Mouse (Mus musculus) kidney, embryonic 14.5 days (tissue): ENCODE data around the gene Gm2696. TPM values are rescaled to one million over a fixed set of nuclear protein-coding genes. Genes with fewer than 3 reads are reported as not detected.
A peak's percentile ranks its signal among the peaks of the same experiment; 100 is the strongest.

ENCODE experiments used
- ATAC-seq: fragments of 200-750 bp; cut with Nextera tagmentation; 2 replicates; pipeline ENCODE4 v1.8.0; 2017; ENCODE audit warnings: moderate number of reproducible peaks, mild to moderate bottlenecking, moderate TSS enrichment, moderate library complexity; ENCODE audit not compliant: low FRiP score, low TSS enrichment
- H3K27ac ChIP-seq: fragments of 300-500 bp; sonication (generic); 2 replicates; pipeline ENCODE4 v1.5.1; 2014; ENCODE audit warnings: low read depth, mild to moderate bottlenecking, low read length, moderate library complexity, mixed read lengths
- H3K27me3 ChIP-seq: fragments of 300-500 bp; sonication (generic); 2 replicates; pipeline ENCODE4 v1.6.1; 2014; ENCODE audit warnings: mild to moderate bottlenecking, low read length; ENCODE audit not compliant: control insufficient read depth, insufficient read depth
- H3K36me3 ChIP-seq: fragments of 300-500 bp; sonication (generic); 2 replicates; pipeline ENCODE4 v1.6.1; 2014; ENCODE audit warnings: low read length, mixed read lengths; ENCODE audit not compliant: control insufficient read depth, insufficient read depth
- H3K4me1 ChIP-seq: fragments of 300-500 bp; sonication (generic); 2 replicates; pipeline ENCODE4 v1.6.1; 2014; ENCODE audit warnings: low read length, mixed read lengths; ENCODE audit not compliant: control insufficient read depth, insufficient read depth
- H3K4me2 ChIP-seq: fragments of 300-500 bp; sonication (generic); replicated peaks from 2 replicates; pipeline ENCODE4 v1.6.1; 2014; ENCODE audit warnings: low read depth, mild to moderate bottlenecking, low read length
- H3K4me3 ChIP-seq: fragments of 300-500 bp; sonication (generic); 2 replicates; pipeline ENCODE4 v1.5.1; 2014; ENCODE audit warnings: mild to moderate bottlenecking, low read length
- H3K9ac ChIP-seq: fragments of 300-500 bp; sonication (generic); 2 replicates; pipeline ENCODE4 v1.6.1; 2014; ENCODE audit warnings: low read depth, mild to moderate bottlenecking, low read length, moderate library complexity
- H3K9me3 ChIP-seq: fragments of 300-500 bp; sonication (generic); 2 replicates; pipeline ENCODE4 v1.6.1; 2016; ENCODE audit warnings: low read length; ENCODE audit not compliant: control insufficient read depth
- WGBS: fragments of 180-500 bp; shearing (Covaris S2); extraction: QIAGEN DNeasy Blood & Tissue Kit; methylation state at CpG from one replicate; pipeline ENCODE4 v1.1.7; 2014; 5-methylcytosine and 5-hydroxymethylcytosine counted together
- polyA plus RNA-seq: library from polyadenylated mRNA; unstranded; fragments of >200 nt; fragmentation: Nextera tagmentation; extraction: Ambion mirVana; gene quantifications from 2 replicates; pipeline ENCODE4 v1.2.1, GENCODE M21; 2014

Gm2696 gene
- polyA plus RNA-seq, 1 experiment from 2014 or later, result not detected

DNA sequence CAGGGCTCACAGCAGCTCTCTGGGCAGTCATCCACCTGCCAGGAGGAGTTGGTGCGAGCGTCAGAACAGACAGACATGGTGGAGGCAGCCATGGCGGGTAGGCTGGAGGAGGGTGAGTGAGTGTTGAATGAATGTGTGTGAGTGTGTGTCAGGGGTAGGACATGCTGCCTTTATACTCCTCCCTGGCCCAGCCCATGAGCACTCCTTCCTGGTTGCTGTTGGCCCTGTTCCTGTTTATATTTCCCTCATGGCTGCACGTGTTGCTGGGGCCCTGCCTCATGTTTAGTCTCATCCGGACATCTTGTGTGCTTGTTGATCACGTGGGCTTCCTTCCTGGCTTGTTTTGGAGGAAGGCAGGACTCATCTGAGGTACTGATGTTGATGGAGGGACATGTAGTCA is 12.5 kb downstream of the Gm2696 start, which contains the start of gene Krtap10-4:
Krtap10-4 (minus strand) TSS at position 145 of the 400 bp plus-strand sequence.
- Histone ChIP-seq H3K9ac (no peak within 1 kb of the TSS), H3K27ac (no peak within 1 kb of the TSS), H3K4me3 (no peak within 1 kb of the TSS), H3K4me1 (no peaks in the 10 kb centered on the region), H3K27me3 (no peaks in the 10 kb centered on the region), H3K36me3 (no peaks in the 10 kb centered on the region), H3K4me2 (no peak within 1 kb of the TSS), H3K9me3 (peaks cover 2% of the 10 kb centered on the region; the same call in 1 of the 2 replicates)
- 69% methylated on average over 5 of the region's 6 CpGs for WGBS
- ATAC-seq, result no peak

DNA sequence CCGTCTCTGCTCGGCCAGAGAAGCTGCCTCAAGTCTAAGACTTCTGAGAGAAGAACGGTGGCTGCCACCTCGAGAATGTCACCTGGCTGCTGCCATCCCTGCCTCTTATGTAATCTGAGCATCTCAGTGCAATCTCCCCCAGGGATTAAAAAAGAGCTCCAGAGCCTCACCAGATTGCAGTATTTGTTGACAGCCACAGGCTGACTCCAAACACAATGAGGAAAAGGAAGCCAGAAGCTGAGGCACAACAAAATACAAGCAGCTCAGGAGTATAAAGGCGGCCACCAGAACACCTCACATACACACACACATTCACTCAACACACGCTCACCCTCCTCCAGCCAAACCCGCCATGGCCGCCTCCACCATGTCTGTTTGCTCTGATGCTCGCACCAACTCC is 21.2 kb downstream of the Gm2696 start, which contains the start of gene Krtap10-10:
Krtap10-10 (plus strand) TSS at position 301 of the 400 bp plus-strand sequence.
- no peak for ATAC-seq
- Histone ChIP-seq H3K9ac (no peak within 1 kb of the TSS), H3K27ac (no peak within 1 kb of the TSS), H3K4me3 (no peak within 1 kb of the TSS), H3K9me3 (no peaks in the 10 kb centered on the region), H3K4me2 (no peak within 1 kb of the TSS), H3K4me1 (no peaks in the 10 kb centered on the region), H3K36me3 (no peaks in the 10 kb centered on the region), H3K27me3 (no peaks in the 10 kb centered on the region)
- 73% methylated on average over 7 of the region's 9 CpGs for WGBS

DNA sequence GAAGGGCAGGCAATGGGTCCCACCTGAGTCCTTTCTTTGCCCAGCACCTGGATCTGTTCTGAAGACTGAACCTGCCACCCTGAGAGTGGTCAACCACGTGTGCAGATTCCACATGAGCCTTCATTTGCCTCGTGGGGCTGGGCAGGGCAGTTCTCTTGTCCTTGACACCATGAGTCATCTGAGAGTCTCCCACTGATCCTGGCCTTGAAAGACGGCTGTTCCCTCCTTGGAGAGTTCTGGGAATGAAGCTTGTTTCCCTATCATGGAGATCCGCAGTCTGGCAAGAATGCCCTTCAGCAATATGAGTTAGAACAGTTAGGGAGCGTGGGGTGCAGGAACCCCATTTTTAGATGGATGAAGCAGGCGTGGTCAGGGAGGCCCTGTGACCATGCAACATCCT is 24.5 kb downstream of the Gm2696 start:
- no peak for ATAC-seq
- 70% methylated on average over 6 of the region's 6 CpGs for WGBS
- no peak overlapping the region for H3K4me3 ChIP-seq
- no peak overlapping the region for H3K4me2 ChIP-seq
- no peak overlapping the region for H3K9ac ChIP-seq
- no peaks in the 10 kb centered on the region for H3K36me3 ChIP-seq
- no peak overlapping the region for H3K27ac ChIP-seq
- H3K4me1 ChIP-seq, result no peaks in the 10 kb centered on the region
- no peaks in the 10 kb centered on the region for H3K27me3 ChIP-seq
- H3K9me3 ChIP-seq, result peaks cover 10% of the 10 kb centered on the region

DNA sequence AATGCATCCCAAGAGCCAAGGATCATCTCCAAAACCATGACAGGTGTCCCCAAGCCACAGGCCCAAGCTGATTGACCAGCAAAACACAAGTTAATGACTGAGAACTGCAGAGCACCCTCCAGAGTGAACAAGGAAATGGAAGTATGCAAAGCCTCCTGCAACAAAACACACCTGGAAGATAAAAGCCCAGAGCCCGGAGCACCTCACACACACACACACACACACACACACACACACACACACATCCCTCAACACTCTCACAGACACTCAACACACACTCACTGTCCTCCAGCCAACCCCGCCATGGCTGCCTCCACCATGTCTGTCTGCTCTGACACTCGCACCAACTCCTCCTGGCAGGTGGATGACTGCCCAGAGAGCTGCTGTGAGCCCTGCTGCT is 32.0 kb downstream of the Gm2696 start, which contains the start of gene Gm36176:
Gm36176 (plus strand) TSS at position 301 of the 400 bp plus-strand sequence.
- Histone ChIP-seq H3K9me3 (peaks cover 12% of the 10 kb centered on the region), H3K4me2 (no peak within 1 kb of the TSS), H3K27me3 (no peaks in the 10 kb centered on the region), H3K36me3 (no peaks in the 10 kb centered on the region), H3K4me3 (no peak within 1 kb of the TSS), H3K9ac (no peak within 1 kb of the TSS), H3K4me1 (no peaks in the 10 kb centered on the region), H3K27ac (no peak within 1 kb of the TSS)
- WGBS, result 80% methylated on average over 2 of the region's 3 CpGs
- ATAC-seq, result no peak

DNA sequence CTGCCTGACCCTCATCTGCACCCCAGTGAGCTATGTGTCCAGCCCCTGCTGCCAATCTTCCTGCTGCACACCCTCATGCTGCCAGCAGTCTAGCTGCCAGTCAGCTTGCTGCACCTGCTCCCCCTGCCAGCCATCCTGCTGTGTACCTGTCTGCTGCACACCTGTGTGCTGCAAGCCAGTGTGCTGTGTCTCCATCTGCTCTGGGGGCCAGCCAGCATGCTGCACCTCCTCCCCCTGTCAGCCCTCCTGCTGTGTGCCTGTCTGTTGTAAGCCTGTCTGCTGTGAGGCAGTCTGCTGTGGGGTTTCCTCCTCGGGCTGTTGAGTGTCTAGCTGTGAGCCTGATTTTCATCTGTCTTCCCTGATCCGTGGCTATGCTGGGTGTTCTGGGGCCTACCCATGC is 32.5 kb downstream of the Gm2696 start:
- Histone ChIP-seq H3K9ac (no peak overlapping the region), H3K27me3 (no peaks in the 10 kb centered on the region), H3K4me2 (no peak overlapping the region), H3K4me1 (no peaks in the 10 kb centered on the region), H3K36me3 (no peaks in the 10 kb centered on the region), H3K4me3 (no peak overlapping the region), H3K27ac (no peak overlapping the region), H3K9me3 (peaks cover 12% of the 10 kb centered on the region)
- WGBS, result 37% methylated on average over 2 of the region's 2 CpGs
- ATAC-seq, result no peak

DNA sequence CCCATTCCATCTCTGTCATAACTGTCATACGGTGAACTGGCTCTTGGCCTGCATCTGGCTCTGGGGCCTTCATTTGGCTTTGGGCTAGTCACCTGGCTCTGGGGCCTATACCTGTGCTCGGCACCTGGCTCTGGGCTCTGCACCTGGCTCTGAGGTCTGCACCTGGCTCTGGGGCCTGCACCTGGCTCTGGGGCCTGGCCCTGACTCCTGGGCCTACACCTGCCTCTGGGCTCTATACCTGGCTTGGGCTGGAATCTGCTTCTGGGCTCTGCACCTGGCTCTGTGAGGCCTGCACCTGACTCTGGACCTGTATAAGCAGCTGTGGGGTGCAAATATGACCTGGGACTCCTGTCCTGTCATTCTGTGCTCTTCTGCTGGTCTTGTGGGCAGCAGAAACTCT is 33.1 kb downstream of the Gm2696 start:
- H3K4me1 ChIP-seq, result no peaks in the 10 kb centered on the region
- peaks cover 12% of the 10 kb centered on the region for H3K9me3 ChIP-seq
- no peak overlapping the region for H3K4me3 ChIP-seq
- no peaks in the 10 kb centered on the region for H3K27me3 ChIP-seq
- H3K27ac ChIP-seq, result no peak overlapping the region
- no peak overlapping the region for H3K4me2 ChIP-seq
- no peak overlapping the region for H3K9ac ChIP-seq
- H3K36me3 ChIP-seq, result no peaks in the 10 kb centered on the region
- ATAC-seq, result no peak
- 87% methylated on average over 2 of the region's 2 CpGs for WGBS

DNA sequence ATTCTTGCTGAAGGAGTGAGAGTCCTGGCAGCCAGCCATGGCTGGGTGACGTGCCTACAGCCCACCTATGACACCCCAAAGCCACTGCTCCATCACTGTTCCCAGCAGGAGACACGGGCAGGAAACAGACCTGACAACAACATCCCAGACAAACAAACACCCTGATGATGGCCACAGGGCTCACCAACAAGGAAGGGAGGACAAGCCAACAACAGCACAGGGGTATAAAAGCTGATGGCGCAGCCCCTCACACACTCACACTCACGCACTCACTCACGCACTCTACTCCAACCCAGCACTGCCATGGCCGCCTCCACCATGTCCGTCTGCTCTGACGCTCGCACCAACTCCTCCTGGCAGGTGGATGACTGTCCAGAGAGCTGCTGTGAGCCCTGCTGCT is 38.1 kb downstream of the Gm2696 start, which contains the start of gene Gm10318:
Gm10318 (plus strand) TSS at position 301 of the 400 bp plus-strand sequence.
- Histone ChIP-seq H3K9me3 (no peaks in the 10 kb centered on the region), H3K4me1 (no peaks in the 10 kb centered on the region), H3K9ac (no peak within 1 kb of the TSS), H3K27ac (no peak within 1 kb of the TSS), H3K4me2 (no peak within 1 kb of the TSS), H3K36me3 (no peaks in the 10 kb centered on the region), H3K27me3 (no peaks in the 10 kb centered on the region), H3K4me3 (no peak within 1 kb of the TSS)
- WGBS, result 69% methylated on average over 9 of the region's 9 CpGs
- ATAC-seq, result no peak

DNA sequence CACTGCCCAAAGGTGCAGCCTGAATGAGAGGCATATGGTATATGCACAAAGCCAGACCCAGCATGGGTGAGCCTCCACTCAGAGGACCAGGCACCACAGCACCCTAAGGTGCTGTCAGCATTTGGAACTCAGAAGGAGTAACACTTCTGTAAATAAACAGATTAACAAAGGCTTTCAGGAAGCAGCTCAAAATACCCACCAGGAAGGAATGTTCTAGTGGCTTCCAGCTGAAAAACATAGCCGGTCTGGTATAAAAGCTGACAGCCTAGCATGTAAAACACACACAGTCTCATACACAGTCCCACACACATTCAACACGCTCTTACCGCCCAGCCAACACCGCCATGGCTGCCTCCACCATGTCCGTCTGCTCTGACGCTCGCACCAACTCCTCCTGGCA is 47.2 kb downstream of the Gm2696 start, which contains the start of gene Gm3285:
Gm3285 (plus strand) TSS at position 301 of the 400 bp plus-strand sequence.
- H3K4me3 ChIP-seq, result no peak within 1 kb of the TSS
- no peak within 1 kb of the TSS for H3K4me2 ChIP-seq
- H3K27me3 ChIP-seq, result no peaks in the 10 kb centered on the region
- no peaks in the 10 kb centered on the region for H3K36me3 ChIP-seq
- no peak within 1 kb of the TSS for H3K27ac ChIP-seq
- WGBS, result 59% methylated on average over 7 of the region's 7 CpGs
- H3K9me3 ChIP-seq, result no peaks in the 10 kb centered on the region
- ATAC-seq, result no peak
- no peaks in the 10 kb centered on the region for H3K4me1 ChIP-seq
- H3K9ac ChIP-seq, result no peak within 1 kb of the TSS

DNA sequence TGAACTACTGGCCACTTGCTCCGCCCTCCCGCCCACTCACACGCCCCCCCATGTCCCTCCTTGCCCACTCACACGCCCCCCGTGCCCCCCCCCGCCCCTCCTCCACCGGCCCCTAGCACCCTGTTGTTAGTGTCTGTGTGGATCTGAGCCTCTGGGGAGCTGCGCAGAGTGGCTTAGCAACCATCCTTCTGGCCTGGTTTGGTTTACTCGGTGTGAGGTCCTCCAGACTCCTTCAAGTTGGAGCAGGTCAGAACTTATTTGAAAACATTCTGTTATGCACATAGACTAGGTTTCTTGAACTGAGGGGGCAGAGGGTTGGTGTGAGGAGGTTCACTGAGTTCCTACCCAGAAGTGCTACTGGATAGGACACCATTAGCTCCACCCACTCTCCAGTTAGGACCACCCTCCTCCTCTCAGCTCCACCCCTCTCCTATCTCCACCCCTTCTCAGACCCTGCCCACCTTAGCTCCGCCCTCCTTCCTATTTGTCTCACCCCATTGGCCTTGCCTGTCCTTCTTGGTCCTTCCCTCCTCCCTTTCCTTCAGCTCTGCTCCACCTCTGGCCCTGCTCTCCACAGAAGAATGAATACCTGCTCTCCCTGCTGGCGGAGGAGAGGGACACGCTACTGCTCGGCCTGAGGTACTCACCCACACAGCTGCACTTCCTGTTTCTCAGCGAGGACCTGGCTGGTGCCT is 49.7 kb downstream of the Gm2696 start:
- ATAC-seq, result peak; percentile 92
- H3K4me2 ChIP-seq, result peak overlapping the region; percentile 44

More for the DNA sequence above, 49.7 kb downstream of the Gm2696 start:
- peak overlapping the region; percentile 17 for H3K4me3 ChIP-seq
- WGBS, result 27% methylated on average over 14 of the region's 14 CpGs
- no peaks in the 10 kb centered on the region for H3K9me3 ChIP-seq
- H3K4me1 ChIP-seq, result no peaks in the 10 kb centered on the region
- H3K27me3 ChIP-seq, result no peaks in the 10 kb centered on the region
- no peaks in the 10 kb centered on the region for H3K36me3 ChIP-seq
- no peak overlapping the region for H3K27ac ChIP-seq
- H3K9ac ChIP-seq, result no peak overlapping the region
